Mouse (Mus musculus): ENCODE results near the gene Olfr90. TPM values are rescaled to one million over a fixed set of nuclear protein-coding genes. Genes with fewer than 3 reads are reported as not detected.
A peak's percentile ranks its signal among the peaks of the same experiment; 100 is the strongest.
"Not testable (repeated sequence)": the region's sequence is repeated elsewhere in the genome, so short reads cannot be mapped to it uniquely, and the experiment has no call there.

The Olfr90 gene
- polyA plus RNA-seq (2016; fragmentation: Nextera tagmentation; extraction: Ambion mirVana): not detected in 2 replicates

DNA sequence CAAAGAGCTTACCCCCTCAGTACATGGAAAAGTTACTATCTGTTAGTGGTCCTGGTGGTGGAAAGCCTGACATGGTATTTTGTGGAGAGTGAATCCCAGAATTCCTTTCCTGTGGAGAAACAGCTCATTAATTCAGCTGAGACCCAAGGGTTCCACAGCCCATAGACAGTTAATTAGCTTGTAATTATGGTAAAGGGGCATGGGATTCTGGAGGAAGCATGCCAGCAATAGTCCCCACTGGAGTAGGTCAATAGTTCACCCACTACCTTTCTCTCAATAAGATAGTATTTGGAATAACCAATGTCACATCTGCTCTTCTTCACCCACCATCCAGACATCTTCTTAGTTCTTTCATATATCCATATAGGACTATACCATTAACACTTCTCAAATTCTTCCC lies at the start of gene Olfr90:
Gene Olfr90, minus strand, starts transcription at position 101 of the 400 bp plus-strand sequence.
- no peak within 1 kb of the TSS for H3K4me2 ChIP-seq (replicated peaks)
- no peak within 1 kb of the TSS for H3K27ac ChIP-seq
- no peak within 1 kb of the TSS for H3K4me3 ChIP-seq
- no peak for ATAC-seq (ENCODE audit: insufficient number of reproducible peaks, insufficient read depth, low FRiP score, low TSS enrichment)
- H3K4me1 ChIP-seq: no peaks in the 10 kb centered on the region
- no peaks in the 10 kb centered on the region for H3K9me3 ChIP-seq
- H3K36me3 ChIP-seq: no peaks in the 10 kb centered on the region
- no peak within 1 kb of the TSS for H3K9ac ChIP-seq
- H3K27me3 ChIP-seq: no peaks in the 10 kb centered on the region

DNA sequence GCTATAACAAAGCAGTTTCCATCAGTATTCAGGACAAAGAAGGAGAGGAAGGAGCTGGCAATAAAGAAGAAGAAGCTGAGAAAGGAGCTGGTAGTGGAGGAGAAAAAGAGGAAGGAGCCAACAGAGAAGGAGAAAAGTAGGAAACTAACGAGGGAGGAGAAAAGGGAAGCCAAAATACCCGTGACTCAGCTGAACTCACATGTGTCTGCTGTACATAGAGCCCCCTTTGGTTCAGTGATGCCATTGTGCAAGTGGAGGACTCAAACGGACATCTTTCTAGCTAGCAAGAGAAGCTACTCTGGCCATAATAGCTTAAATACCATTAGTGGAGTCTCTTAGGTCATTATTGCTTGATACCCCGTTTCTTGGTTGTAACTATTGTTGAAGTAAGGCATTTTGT lies 43.1 kb upstream of the Olfr90 start:
- H3K4me1 ChIP-seq; H3K36me3 ChIP-seq; H3K27me3 ChIP-seq; H3K4me3 ChIP-seq; H3K27ac ChIP-seq; H3K4me2 ChIP-seq (replicated peaks); H3K9me3 ChIP-seq; ATAC-seq (ENCODE audit: insufficient number of reproducible peaks, insufficient read depth, low FRiP score, low TSS enrichment); H3K9ac ChIP-seq: not testable (repeated sequence)
- 73% methylated on average over 4 of the region's 4 CpGs for WGBS

DNA sequence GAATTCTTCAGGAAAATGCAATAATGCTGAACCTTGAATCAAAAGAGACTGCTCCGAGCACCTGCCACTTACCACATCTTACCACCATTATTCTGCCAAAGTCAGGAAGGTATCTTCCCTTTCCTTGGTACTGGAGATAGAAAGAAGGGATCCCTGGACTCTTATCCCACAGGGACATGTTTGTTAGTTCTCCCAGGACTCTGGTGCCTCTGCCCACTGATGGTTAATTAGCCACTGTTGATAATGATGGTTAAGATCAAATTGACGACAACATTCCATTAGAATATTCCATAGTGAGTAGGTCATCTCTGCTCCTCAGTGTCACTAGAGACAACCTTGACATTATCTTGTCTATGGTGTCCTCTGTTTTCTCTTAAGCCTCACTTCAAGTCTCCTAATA lies 31.7 kb upstream of the Olfr90 start, which contains the start of gene Olfr92:
Gene Olfr92, minus strand, starts transcription at position 101 of the 400 bp plus-strand sequence.
- Histone ChIP-seq H3K36me3 (no peaks in the 10 kb centered on the region), H3K4me3 (no peak within 1 kb of the TSS), H3K4me1 (no peaks in the 10 kb centered on the region), H3K27ac (no peak within 1 kb of the TSS), H3K27me3 (no peaks in the 10 kb centered on the region), H3K9me3 (no peaks in the 10 kb centered on the region), H3K4me2 (replicated peaks) (no peak within 1 kb of the TSS), H3K9ac (no peak within 1 kb of the TSS)
- no peak for ATAC-seq (ENCODE audit: insufficient number of reproducible peaks, insufficient read depth, low FRiP score, low TSS enrichment)
- 86% methylated on average over 2 of the region's 2 CpGs for WGBS

DNA sequence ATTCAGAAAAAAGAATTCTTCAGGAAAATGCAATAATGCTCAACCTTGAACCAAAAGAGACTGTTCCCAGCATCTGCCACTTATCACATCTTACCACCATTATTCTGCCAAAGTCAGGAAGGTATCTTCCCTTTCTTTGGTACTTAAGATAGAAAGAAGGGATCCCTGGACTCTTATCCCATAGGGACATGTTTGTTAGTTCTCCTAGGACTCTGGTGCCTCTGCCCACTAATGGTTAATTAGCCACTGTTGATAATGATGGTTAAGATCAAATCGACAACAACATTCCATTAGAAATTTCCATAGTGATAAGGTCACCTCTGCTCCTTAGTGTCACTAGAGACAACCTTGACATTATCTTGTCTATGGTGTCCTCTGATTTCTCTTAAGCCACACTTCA lies 9.9 kb upstream of the Olfr90 start, which contains the start of gene Olfr91:
Gene Olfr91, minus strand, starts transcription at position 101 of the 400 bp plus-strand sequence.
- Histone ChIP-seq H3K4me2 (replicated peaks) (no peak within 1 kb of the TSS), H3K27ac (no peak within 1 kb of the TSS), H3K4me1 (no peaks in the 10 kb centered on the region), H3K9ac (no peak within 1 kb of the TSS), H3K27me3 (no peaks in the 10 kb centered on the region), H3K36me3 (no peaks in the 10 kb centered on the region), H3K4me3 (no peak within 1 kb of the TSS), H3K9me3 (no peaks in the 10 kb centered on the region)
- no peak for ATAC-seq (ENCODE audit: insufficient number of reproducible peaks, insufficient read depth, low FRiP score, low TSS enrichment)
- WGBS: 82% methylated on average over 1 of the region's 1 CpGs

DNA sequence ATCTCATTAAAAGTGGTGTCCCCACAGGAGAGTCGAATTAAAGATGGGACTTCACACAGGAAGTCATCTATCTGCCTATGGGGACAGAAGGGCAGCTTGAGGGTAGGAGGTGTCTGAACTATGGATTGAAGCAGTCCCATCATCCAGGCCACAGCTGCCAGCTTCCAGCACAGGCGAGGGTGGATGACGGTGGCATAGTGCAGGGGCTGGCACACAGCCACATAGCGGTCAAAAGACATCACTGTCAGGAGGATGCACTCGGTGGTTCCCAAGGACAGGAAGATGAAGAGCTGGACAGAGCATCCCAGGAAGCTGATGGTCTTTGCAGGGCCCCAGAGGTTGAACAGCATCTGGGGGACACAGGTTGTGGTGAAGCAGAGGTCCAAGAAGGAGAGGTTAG lies 5.0 kb upstream of the Olfr90 start:
- H3K27ac ChIP-seq: no peak overlapping the region
- H3K4me2 ChIP-seq (replicated peaks): no peak overlapping the region
- no peaks in the 10 kb centered on the region for H3K4me1 ChIP-seq
- no peak overlapping the region for H3K9ac ChIP-seq
- no peaks in the 10 kb centered on the region for H3K27me3 ChIP-seq
- H3K9me3 ChIP-seq: no peaks in the 10 kb centered on the region
- WGBS: 86% methylated on average over 5 of the region's 5 CpGs
- no peaks in the 10 kb centered on the region for H3K36me3 ChIP-seq
- ATAC-seq (ENCODE audit: insufficient number of reproducible peaks, insufficient read depth, low FRiP score, low TSS enrichment): no peak
- no peak overlapping the region for H3K4me3 ChIP-seq

DNA sequence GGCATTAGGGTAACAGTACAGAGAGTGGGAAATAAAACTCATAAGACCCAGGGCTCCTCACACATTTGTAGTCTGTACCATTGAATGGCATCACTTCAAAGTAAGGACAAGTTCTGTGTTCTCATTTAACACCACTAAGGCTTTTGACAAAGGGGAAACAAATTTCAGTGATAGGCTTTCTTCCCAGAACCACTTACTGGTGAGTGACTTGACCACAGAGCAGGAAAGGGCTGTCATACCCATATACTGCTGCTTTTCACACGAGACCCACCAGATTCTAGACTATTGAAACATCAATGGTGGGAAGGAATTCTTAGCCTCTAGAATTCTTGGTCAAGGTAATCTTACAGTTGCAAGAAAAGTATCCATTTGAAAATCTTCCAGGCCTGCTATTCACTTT lies 3.9 kb upstream of the Olfr90 start:
- Histone ChIP-seq H3K4me2 (replicated peaks) (no peak overlapping the region), H3K36me3 (no peaks in the 10 kb centered on the region), H3K9me3 (no peaks in the 10 kb centered on the region), H3K4me3 (no peak overlapping the region), H3K27ac (no peak overlapping the region), H3K9ac (no peak overlapping the region), H3K27me3 (no peaks in the 10 kb centered on the region), H3K4me1 (no peaks in the 10 kb centered on the region)
- 73% methylated on average over 1 of the region's 1 CpGs for WGBS
- ATAC-seq (ENCODE audit: insufficient number of reproducible peaks, insufficient read depth, low FRiP score, low TSS enrichment): no peak

DNA sequence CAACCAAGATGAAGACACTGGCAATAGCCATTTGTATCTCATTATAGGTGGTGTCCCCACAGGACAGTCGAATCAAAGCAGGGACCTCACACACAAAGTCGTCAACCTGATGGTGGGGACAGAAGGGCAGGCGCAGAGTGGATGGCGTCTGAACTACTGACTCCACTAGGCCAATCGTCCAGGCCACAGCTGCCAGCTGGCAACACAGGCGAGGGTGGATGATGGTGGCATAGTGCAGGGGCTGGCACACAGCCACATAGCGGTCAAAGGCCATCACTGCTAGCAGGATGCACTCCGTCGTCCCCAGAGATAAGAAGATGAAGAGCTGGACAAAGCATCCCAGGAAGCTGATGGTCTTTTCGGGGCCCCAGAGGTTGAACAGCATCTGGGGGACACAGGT lies 2.8 kb downstream of the Olfr90 start:
- 81% methylated on average over 10 of the region's 10 CpGs for WGBS
- Histone ChIP-seq H3K4me1 (no peaks in the 10 kb centered on the region), H3K4me2 (replicated peaks) (no peak overlapping the region), H3K4me3 (no peak overlapping the region), H3K27ac (no peak overlapping the region), H3K9me3 (no peaks in the 10 kb centered on the region), H3K36me3 (no peaks in the 10 kb centered on the region), H3K9ac (no peak overlapping the region), H3K27me3 (no peaks in the 10 kb centered on the region)
- no peak for ATAC-seq (ENCODE audit: insufficient number of reproducible peaks, insufficient read depth, low FRiP score, low TSS enrichment)

DNA sequence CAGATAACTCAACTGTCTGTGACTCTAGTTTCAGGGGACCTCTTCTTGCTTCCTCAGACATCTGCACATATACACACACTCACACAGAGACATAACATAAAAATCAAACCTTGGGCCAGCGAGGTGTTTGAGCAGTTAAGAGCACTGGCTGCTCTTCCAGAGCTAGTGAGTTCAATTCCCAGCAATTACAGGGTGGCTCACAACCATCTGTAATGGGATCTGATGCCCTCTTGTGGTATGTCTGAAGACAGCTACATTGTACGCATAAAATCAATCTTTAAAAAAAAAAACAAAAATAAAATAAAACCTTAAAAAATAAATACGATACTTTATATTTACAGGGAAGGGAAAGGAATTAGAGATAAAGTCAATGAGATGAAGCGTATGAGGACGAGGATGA lies 3.7 kb downstream of the Olfr90 start:
- H3K4me1 ChIP-seq: no peaks in the 10 kb centered on the region
- no peak overlapping the region for H3K4me2 ChIP-seq (replicated peaks)
- no peak overlapping the region for H3K4me3 ChIP-seq
- WGBS: 62% methylated on average over 5 of the region's 5 CpGs
- H3K27me3 ChIP-seq: no peaks in the 10 kb centered on the region
- no peak overlapping the region for H3K9ac ChIP-seq
- no peaks in the 10 kb centered on the region for H3K36me3 ChIP-seq
- no peak for ATAC-seq (ENCODE audit: insufficient number of reproducible peaks, insufficient read depth, low FRiP score, low TSS enrichment)
- no peak overlapping the region for H3K27ac ChIP-seq
- H3K9me3 ChIP-seq: no peaks in the 10 kb centered on the region

DNA sequence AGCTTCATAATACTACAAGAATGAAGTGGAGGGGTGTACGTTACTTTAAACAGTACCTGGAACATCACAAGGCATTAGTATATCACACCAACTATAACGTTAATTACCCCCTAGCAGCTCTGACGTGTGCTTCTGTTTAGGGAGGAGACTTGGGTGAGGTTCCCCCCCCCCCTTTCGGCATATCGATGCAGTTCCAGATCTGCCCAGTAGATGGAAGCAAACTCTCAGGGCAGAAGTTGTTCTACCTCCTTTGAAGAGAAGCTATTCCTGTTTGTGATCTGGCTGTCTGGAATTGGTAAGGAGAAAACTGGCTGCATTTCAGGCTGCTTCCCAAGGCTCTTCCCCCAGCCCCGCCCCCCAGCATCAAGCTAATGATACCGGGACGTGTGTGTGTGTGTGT lies 5.0 kb downstream of the Olfr90 start:
- Histone ChIP-seq H3K4me2 (replicated peaks) (no peak overlapping the region), H3K4me1 (peaks cover 8% of the 10 kb centered on the region; the same call in 1 of the 2 replicates), H3K4me3 (no peak overlapping the region), H3K36me3 (no peaks in the 10 kb centered on the region), H3K9me3 (no peaks in the 10 kb centered on the region), H3K27me3 (no peaks in the 10 kb centered on the region), H3K27ac (no peak overlapping the region), H3K9ac (no peak overlapping the region)
- ATAC-seq (ENCODE audit: insufficient number of reproducible peaks, insufficient read depth, low FRiP score, low TSS enrichment): 0 out of 2 replicates have a peak, but pooled peaks have one; percentile 48
- WGBS: 3% methylated on average over 8 of the region's 8 CpGs

DNA sequence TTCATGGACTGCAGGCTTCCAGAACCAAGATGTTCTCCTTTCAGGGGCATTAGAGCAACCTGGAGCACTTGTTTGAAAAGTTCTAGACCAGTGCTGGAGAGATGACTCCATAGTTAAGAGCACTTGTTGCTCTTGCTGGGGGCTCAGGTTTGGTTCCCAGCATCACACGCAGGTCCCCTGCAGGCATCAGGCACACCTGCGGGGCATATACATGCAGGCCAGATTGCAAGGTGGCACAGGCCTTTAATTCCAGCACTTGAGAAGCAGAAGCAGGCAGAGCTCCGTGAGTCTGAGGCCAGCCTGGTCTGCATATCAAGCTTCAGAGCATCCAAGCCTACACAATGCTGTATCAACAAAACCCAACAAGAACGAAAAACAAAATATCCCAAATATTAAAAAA lies 6.6 kb downstream of the Olfr90 start:
- ATAC-seq (ENCODE audit: insufficient number of reproducible peaks, insufficient read depth, low FRiP score, low TSS enrichment): no peak
- Histone ChIP-seq H3K36me3 (no peaks in the 10 kb centered on the region), H3K4me1 (peaks cover 8% of the 10 kb centered on the region; the same call in 1 of the 2 replicates), H3K4me2 (replicated peaks) (no peak overlapping the region), H3K9ac (no peak overlapping the region), H3K4me3 (no peak overlapping the region), H3K9me3 (no peaks in the 10 kb centered on the region), H3K27me3 (no peaks in the 10 kb centered on the region), H3K27ac (no peak overlapping the region)
- WGBS: 91% methylated on average over 4 of the region's 4 CpGs

DNA sequence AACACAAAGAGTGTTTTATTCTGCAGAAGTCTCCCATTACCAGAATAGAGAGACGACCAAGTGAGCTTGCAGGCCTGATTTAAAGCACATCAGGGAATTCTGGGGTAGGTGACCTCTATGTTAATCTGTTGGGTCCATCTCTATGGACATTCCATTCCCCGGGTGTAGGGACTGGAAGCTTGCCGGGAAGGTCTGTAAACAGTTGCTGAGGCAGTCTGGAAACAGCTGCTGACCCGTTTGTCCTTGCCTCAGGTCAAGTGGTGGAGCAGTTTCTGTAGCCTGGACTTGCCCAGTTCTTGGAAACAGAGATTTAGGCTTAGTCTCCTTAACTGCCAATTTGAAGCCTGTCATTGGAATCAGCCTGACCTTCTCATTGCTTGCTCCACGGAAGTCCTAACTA lies 8.2 kb downstream of the Olfr90 start:
- Histone ChIP-seq H3K4me2 (replicated peaks) (no peak overlapping the region), H3K27ac (no peak overlapping the region), H3K9ac (no peak overlapping the region), H3K9me3 (no peaks in the 10 kb centered on the region), H3K27me3 (no peaks in the 10 kb centered on the region), H3K4me3 (no peak overlapping the region), H3K4me1 (peaks cover 8% of the 10 kb centered on the region; the same call in 1 of the 2 replicates), H3K36me3 (0 out of 2 replicates have a peak, but pooled peaks cover 7% of the 10 kb centered on the region)
- WGBS: 15% methylated on average over 5 of the region's 5 CpGs
- no peak for ATAC-seq (ENCODE audit: insufficient number of reproducible peaks, insufficient read depth, low FRiP score, low TSS enrichment)

DNA sequence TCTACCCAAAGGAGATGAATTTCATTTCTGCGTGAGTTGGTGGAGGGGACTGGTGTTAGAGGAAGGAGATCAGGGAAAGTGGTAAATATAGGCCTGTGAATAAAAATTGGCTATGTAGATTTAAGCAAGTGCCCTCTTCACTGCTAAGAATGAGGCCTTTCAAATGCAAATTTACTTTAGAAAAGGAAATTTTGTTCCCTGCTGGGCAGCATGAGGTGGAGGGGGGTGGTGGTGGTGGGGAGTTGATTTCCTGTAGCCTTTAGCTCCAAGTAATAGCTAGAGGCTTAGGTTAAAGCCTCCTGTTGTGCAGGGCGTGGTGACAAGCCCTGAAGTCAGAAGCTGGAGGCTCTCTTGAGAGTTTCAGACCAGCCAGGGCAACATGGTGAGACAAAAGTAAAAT lies 9.3 kb downstream of the Olfr90 start:
- ATAC-seq (ENCODE audit: insufficient number of reproducible peaks, insufficient read depth, low FRiP score, low TSS enrichment): no peak
- H3K9ac ChIP-seq: no peak overlapping the region

DNA sequence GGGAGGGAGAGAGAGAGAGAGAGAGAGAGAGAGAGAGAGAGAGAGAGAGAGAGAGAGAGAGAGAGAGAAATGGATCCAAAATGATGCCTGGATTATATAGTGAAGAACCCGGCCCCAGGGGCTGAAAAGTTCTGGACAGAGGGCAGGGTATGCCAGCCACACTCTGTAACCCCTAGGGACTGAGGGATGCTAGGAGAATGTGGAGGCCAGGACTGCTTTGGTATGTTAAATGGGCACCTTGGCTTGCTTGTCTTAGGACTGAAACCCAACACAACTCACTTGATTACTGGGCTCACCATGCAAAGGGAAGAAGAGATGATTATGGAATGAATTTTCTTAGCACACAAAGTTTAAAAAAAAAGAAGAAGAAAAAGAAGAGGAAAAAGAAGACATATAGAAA lies 10.1 kb downstream of the Olfr90 start:
- H3K27ac ChIP-seq: no peak overlapping the region
- 29% methylated on average over 1 of the region's 1 CpGs for WGBS
- H3K9me3 ChIP-seq: no peaks in the 10 kb centered on the region
- H3K9ac ChIP-seq: no peak overlapping the region
- peaks cover 25% of the 10 kb centered on the region for H3K36me3 ChIP-seq
- no peak overlapping the region for H3K4me3 ChIP-seq
- peaks cover 8% of the 10 kb centered on the region; the same call in 1 of the 2 replicates for H3K4me1 ChIP-seq
- ATAC-seq (ENCODE audit: insufficient number of reproducible peaks, insufficient read depth, low FRiP score, low TSS enrichment): no peak
- H3K4me2 ChIP-seq (replicated peaks): no peak overlapping the region
- H3K27me3 ChIP-seq: no peaks in the 10 kb centered on the region

More for the DNA sequence above, 9.3 kb downstream of the Olfr90 start:
- H3K36me3 ChIP-seq: peaks cover 17% of the 10 kb centered on the region; the same call in 1 of the 2 replicates
- H3K4me1 ChIP-seq: peaks cover 8% of the 10 kb centered on the region; the same call in 1 of the 2 replicates
- H3K27me3 ChIP-seq: no peaks in the 10 kb centered on the region
- no peak overlapping the region for H3K4me2 ChIP-seq (replicated peaks)
- 14% methylated on average over 2 of the region's 2 CpGs for WGBS
- no peaks in the 10 kb centered on the region for H3K9me3 ChIP-seq
- H3K4me3 ChIP-seq: no peak overlapping the region
- no peak overlapping the region for H3K27ac ChIP-seq
